Mouse (Mus musculus) liver, adult 2 months (tissue): Measurements from ENCODE around the gene Mob2.

Experiments used
- CTCF ChIP-seq: fragments of 200-500 bp; IDR thresholded peaks from 2 replicates; pipeline ENCODE4 v1.5.1; 2011; ENCODE audit warnings: low read depth, low read length, control low read depth
- POLR2A ChIP-seq: fragments of 200-500 bp; IDR thresholded peaks from 2 replicates; pipeline ENCODE4 v1.6.1; 2011; ENCODE audit warnings: low read length, control low read depth; ENCODE audit not compliant: insufficient read depth; ENCODE audit errors: extremely low read depth

- TF ChIP-seq POLR2A: no peak
- no peak for TF ChIP-seq CTCF
These were observed 32.1 kb upstream of the Mob2 start for GRCm38 (mm10) chr7:142092991-142093390.
